Mouse (Mus musculus): ENCODE measurements around the gene Gm128.

The Gm128 gene

GRCm38 (mm10) chr3:95269789-95270188 is 28.4 kb upstream of the Gm128 start:
- no peak for DNase-seq (ENCODE audit: low spot score)

GRCm38 (mm10) chr3:95267855-95268254 is 26.5 kb upstream of the Gm128 start:
- DNase-seq (ENCODE audit: low spot score) = no peak

GRCm38 (mm10) chr3:95266052-95266451 is 24.7 kb upstream of the Gm128 start:
- DNase-seq (ENCODE audit: low spot score) = no peak

GRCm38 (mm10) chr3:95264724-95265123 is 23.3 kb upstream of the Gm128 start:
- DNase-seq (ENCODE audit: low spot score) = no peak

GRCm38 (mm10) chr3:95263089-95263739 is 21.8 kb upstream of the Gm128 start:
- peak; percentile 88 for DNase-seq (ENCODE audit: low spot score)

GRCm38 (mm10) chr3:95261975-95262374 is 20.6 kb upstream of the Gm128 start:
- DNase-seq (ENCODE audit: low spot score) = no peak

- no peak for DNase-seq (ENCODE audit: low spot score)
These were observed 15.5 kb upstream of the Gm128 start for GRCm38 (mm10) chr3:95256931-95257330.

GRCm38 (mm10) chr3:95250783-95251424 is 9.5 kb upstream of the Gm128 start, which contains the start of gene Bnipl:
Bnipl (minus strand) TSS chr3:95251193.
- DNase-seq (ENCODE audit: low spot score) = no peak

GRCm38 (mm10) chr3:95250361-95250760 is 9.0 kb upstream of the Gm128 start:
- no peak for DNase-seq (ENCODE audit: low spot score)

GRCm38 (mm10) chr3:95247660-95248336 is 6.4 kb upstream of the Gm128 start:
- no peak for DNase-seq (ENCODE audit: low spot score)

GRCm38 (mm10) chr3:95246465-95247231 is 5.2 kb upstream of the Gm128 start:
- DNase-seq (ENCODE audit: low spot score) = no peak

- no peak for DNase-seq (ENCODE audit: low spot score)
These were observed 1.7 kb upstream of the Gm128 start for GRCm38 (mm10) chr3:95243086-95243485.

- DNase-seq (ENCODE audit: low spot score) = no peak
These were observed 498 bp downstream of the Gm128 start for GRCm38 (mm10) chr3:95240900-95241299.

GRCm38 (mm10) chr3:95239971-95240370 is 1.4 kb downstream of the Gm128 start:
- DNase-seq (ENCODE audit: low spot score) = no peak

- DNase-seq (ENCODE audit: low spot score) = no peak
These were observed 2.4 kb downstream of the Gm128 start for GRCm38 (mm10) chr3:95239022-95239421.

GRCm38 (mm10) chr3:95237541-95238099 is 3.8 kb downstream of the Gm128 start:
- DNase-seq (ENCODE audit: low spot score) = no peak

GRCm38 (mm10) chr3:95235386-95236301 is 5.8 kb downstream of the Gm128 start:
- DNase-seq (ENCODE audit: low spot score) = peak; percentile 31

- no peak for DNase-seq (ENCODE audit: low spot score)
These were observed 8.0 kb downstream of the Gm128 start for GRCm38 (mm10) chr3:95233303-95233980.

- no peak for DNase-seq (ENCODE audit: low spot score)
These were observed 8.6 kb downstream of the Gm128 start for GRCm38 (mm10) chr3:95232771-95233170.

Data from embryo, embryonic 10.5 days (tissue).